Mouse (Mus musculus) adrenal gland, adult (tissue): ENCODE data around the gene Gpr153.
"Not testable (repeated sequence)": the region's sequence is repeated elsewhere in the genome, so short reads cannot be mapped to it uniquely, and the experiment has no call there.

Source experiments
- DNase-seq, 2 experiments: peaks; one replicate each; pipeline ENCODE4 v3.0.0; 2022 to 2023; ENCODE audit warnings: low spot score in 1 of 2; ENCODE audit not compliant: inconsistent age in 2 of 2

The Gpr153 gene

GRCm38 (mm10) chr4:152273621-152274236 lies at the start of gene Gpr153:
Gene Gpr153, plus strand, starts transcription at chr4:152274232.
- DNase-seq: peak; percentile 34 to 64

GRCm38 (mm10) chr4:152226901-152227486 lies 47.0 kb upstream of the Gpr153 start:
- DNase-seq: no peak

GRCm38 (mm10) chr4:152227749-152228527 lies 46.1 kb upstream of the Gpr153 start:
- no peak for DNase-seq

DNA sequence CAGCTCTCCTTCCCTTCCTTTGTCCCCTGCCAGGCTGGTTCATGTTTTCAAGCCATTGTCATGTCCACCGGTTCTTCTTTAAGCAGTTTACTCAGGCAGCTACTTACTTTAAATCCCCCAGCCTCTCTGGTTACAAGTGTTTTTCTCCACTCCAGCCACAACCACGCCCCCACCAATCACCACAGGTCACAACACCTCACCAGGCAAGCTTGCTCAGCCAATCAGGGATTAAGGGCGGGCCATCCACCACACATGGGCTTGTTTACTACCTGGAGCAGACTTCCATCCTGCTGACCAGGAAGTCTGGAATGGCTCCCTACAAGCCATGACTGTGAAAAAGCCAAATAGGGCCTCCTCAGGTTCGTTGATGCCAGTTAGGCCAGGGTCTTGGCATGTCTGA lies 43.7 kb upstream of the Gpr153 start:
- DNase-seq: not testable (repeated sequence)

DNA sequence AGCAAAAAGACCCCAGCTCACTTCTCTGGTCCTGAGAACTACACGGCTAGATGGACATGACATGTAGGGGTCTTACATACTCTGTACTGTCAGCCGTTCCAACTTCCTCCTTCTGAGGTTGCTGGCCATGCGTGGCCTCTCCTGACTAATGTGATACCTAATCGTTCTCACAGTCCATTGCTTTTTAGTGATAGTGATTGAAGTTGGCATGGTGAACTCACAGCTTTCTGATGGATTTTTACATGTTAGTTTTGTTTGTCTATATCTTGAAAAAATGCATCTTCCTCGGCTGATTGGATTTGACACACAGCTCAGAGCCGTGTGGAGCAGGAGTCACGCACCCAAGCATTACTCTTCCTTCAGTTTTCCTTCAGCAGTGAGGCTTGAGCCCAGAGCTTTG lies 42.7 kb upstream of the Gpr153 start:
- no peak for DNase-seq

GRCm38 (mm10) chr4:152232411-152232903 lies 41.6 kb upstream of the Gpr153 start:
- DNase-seq: no peak

- DNase-seq: no peak
Observed at GRCm38 (mm10) chr4:152239974-152240373, 34.1 kb upstream of the Gpr153 start.

GRCm38 (mm10) chr4:152243241-152243891 lies 30.7 kb upstream of the Gpr153 start:
- no peak for DNase-seq

DNA sequence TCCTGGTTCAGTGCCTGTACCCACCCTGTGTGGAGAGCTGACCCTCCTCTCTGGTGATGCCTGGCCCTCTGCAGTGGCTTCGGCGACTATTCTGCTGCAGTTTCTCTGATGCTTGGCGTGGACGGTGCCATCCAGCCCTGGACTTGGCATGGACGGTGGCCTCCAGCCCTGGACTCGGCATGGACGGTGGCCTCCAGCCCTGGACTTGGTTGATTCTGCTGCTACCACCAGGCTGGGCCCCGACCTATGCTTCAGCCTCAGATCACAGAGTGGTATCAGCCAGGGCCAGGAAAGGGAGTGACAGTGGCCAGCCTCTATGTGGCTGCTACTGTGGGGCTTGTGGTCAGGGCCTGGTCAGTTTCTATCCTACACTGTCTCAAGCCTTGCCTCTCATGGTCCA lies 30.1 kb upstream of the Gpr153 start:
- DNase-seq: no peak

GRCm38 (mm10) chr4:152244545-152245522 lies 29.2 kb upstream of the Gpr153 start:
- no peak for DNase-seq

GRCm38 (mm10) chr4:152246011-152246410 lies 28.0 kb upstream of the Gpr153 start:
- no peak for DNase-seq

DNA sequence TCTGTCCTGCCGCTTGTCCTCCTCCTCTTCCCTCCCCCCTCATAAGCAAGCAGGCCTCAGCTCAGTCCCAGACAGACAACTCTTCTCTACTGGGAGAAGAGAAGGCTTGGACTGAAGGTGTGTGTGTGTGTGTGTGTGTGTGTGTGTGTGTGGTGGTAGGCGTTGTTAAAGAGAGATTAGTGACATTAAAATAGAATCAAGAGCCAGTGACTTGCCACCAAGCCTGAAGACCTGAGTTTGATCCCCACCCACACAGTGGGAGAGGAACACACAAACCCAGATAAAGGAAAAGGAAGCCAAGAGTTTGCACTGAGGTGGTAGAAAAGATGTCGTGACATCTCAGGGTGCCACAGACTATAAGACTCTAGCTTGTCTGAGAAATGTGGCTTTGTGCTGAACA lies 26.8 kb upstream of the Gpr153 start:
- DNase-seq: no peak

DNA sequence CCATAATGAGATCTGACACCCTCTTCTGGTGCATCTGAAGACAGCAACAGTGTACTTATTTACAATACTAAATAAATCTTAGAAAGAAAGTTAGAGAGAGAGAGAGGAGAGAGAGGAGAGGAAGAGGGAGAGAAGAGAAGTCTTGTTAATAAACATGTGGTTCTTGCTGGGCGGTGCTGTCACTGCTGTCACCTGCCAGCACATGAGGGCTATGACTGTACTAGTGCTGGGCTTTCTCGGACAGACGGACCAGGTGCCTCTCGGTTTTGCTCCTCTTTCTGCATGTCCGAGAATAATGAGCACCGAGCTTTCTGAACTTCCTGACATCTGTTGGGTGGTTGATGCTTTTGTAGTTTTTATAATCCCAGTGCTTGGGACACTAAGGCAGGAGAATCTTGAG lies 23.4 kb upstream of the Gpr153 start:
- no peak for DNase-seq

DNA sequence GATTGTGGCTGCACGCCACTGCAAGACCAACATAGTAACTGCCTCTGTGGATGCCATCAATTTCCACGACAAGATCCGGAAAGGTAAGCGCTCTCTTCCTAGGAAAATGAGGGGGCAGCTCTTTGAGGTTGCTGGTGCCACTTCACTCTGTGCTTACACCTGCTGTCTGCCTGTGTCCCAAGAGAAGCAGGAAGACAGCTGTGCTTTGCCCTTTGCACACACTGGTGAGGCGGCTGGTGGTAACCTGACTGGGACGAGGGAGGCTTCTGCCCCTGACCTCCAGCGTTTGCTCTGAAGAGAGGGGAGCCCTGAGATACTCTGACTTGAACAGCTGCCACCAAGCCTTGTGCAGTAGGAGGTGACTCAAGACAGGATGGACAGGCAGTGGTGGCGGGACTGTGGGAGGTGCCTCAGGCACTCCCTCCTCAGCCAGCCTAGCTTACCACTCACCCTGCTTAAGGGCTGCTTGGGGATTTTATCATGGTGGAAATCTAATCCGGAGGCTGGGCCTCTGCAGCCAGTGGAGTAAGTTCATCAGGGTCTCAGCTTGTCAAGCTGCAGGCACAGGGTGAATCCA lies 20.8 kb upstream of the Gpr153 start:
- peak; percentile 27 to 81 for DNase-seq

- peak in 1 of 2 experiments; percentile 62 for DNase-seq
Observed at GRCm38 (mm10) chr4:152257070-152257469, 17.0 kb upstream of the Gpr153 start.

GRCm38 (mm10) chr4:152260451-152260850 lies 13.6 kb upstream of the Gpr153 start:
- peak; percentile 31 to 76 for DNase-seq

GRCm38 (mm10) chr4:152262187-152262586 lies 11.8 kb upstream of the Gpr153 start:
- DNase-seq: no peak

GRCm38 (mm10) chr4:152263089-152263488 lies 10.9 kb upstream of the Gpr153 start:
- DNase-seq: no peak

- no peak for DNase-seq
Observed at GRCm38 (mm10) chr4:152263512-152264176, 10.4 kb upstream of the Gpr153 start.

DNA sequence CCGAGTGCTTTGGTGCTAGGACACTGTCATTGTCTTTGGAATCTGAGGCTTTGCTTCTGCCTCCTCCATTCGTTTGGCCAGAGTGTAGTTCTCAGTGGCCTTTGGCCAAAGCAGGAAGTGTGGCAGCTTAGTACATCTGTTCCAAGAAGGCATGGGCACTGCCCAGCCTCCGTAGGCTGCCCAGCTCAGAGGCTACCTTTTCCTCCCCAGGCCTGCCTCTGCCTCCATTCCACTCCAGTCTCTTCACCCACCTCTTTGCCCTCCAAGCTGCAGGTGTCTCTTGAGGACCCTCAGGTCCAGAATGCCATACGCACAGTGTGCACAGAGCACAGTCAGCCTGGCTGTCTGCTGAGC lies 9.9 kb upstream of the Gpr153 start:
- DNase-seq: no peak
